Mouse (Mus musculus) left cerebral cortex, postnatal 4 days (tissue): Measurements from ENCODE around the gene Baiap2l1. TPM values are rescaled to one million over a fixed set of nuclear protein-coding genes. Genes with fewer than 3 reads are reported as not detected.
"Not testable (repeated sequence)": the region's sequence is repeated elsewhere in the genome, so short reads cannot be mapped to it uniquely, and the experiment has no call there.

ENCODE experiments used
- DNase-seq: peaks from one replicate; pipeline ENCODE4 v3.0.0-alpha.2; 2022
- intact Hi-C: fragments of 180-260 bp; cut with DNase I; formaldehyde crosslinking; loops from one replicate; pipeline ENCODE4 v1.15.1; 2025
- total RNA-seq, 2 experiments: library from RNA; stranded (reverse); gene quantifications; 2 replicates each; pipeline ENCODE4 v1.2.3; 2021

Gene Baiap2l1
- under 1 TPM; 0.24 to 0.36 TPM for total RNA-seq

DNA sequence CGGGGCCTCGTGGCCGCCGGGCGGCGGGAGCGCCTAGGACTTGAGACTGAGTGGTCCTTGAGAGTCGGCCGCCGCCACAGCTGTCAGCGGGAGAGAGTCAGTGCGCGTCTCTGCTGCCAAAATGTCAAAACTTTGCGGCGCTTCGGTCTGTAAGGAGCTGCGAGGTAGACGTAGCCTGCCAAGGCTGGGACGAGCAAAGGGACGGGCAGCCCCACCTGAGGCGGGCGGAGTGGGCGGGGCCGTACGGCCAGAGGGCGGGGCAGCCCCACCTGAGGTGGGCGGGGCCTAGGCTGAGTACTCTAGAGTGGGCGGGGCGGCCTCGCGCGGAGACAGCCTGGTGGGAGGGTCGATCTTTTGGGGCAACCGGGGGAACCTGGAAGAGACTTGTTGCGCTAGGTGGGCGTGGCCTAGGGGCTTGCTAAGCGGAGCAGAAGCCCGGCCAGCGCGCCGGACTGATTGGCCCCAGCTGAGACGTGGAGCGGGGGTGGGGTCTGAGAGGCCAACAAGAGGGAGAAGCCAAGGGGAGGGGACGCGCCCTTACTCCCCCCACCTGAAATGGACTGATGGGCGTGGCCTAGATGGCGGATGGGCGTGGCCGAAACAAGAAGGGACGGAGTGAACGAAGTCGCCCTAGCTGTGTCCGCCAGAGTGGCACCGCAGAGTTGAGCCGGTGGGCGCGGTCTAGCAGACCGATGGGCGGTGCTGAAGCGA lies at the start of gene Baiap2l1:
Gene Baiap2l1 (minus strand): TSS at position 232 of the 711 bp plus-strand sequence.
- DNase-seq, result peak; percentile 74
- intact Hi-C loops, result no loop called here

DNA sequence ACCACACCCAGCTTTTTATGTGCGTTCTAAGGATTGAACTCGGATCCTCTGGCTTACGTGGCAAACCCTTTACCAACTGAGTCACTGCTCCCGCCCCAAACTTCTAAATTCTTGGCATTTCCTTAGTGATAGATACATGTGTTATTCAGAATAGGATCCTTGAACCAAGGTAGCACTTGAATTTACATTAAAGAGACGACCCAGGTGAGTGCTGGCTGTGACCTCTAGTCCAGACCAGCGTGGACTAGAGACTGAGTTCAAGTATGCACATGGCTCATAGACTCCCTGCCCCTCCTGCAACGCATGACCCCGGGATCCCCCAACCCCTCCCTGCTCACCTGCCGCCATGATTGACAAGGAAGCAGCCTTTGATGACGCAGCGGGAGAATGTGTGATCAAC lies 48.3 kb upstream of the Baiap2l1 start:
- no peak for DNase-seq
- intact Hi-C loops, result no loop called here

GRCm38 (mm10) chr5:144400821-144401220 lies 42.9 kb upstream of the Baiap2l1 start:
- intact Hi-C loops, result no loop called here
- no peak for DNase-seq

DNA sequence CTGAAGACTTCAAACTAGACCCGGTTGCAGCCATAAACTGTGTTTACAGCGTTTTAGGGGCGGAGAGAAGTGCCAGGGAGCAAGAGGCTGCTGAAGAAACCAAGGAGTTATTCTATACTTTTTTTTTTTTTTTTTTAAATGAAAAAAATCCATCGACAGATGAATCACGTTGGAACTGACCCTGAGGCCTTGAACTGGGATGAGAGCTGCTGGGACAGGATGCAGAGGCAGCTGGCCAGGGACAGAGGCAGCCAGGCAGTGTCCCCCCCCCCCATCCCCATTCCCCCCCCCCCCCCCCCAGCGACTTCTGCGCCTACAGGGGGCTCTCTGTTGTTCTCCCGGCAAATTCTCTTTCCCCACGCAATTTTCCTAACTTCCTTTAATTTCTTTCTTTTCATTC lies 39.7 kb upstream of the Baiap2l1 start:
- DNase-seq, result no peak
- intact Hi-C loops, result no loop called here

DNA sequence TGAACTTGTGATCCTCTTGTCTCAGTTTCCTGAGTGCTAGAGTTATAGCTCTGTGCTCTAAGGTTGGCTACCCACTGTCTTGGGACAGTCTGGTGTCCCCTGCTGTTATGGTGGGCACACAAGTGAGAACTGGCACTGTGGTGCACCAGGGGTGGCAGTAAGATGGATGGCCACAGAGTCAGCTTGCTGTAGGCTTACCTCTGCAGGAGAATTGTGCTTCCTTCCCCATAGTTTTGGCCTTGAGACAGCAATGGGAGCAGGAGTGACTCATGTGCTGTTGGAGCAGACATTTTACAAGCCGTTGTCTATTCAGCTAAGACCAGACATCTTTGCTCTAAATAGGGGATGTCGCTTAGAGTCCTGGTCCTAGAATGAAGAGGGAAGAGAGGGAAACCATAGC lies 36.2 kb upstream of the Baiap2l1 start:
- no peak for DNase-seq

GRCm38 (mm10) chr5:144387851-144388250 lies 29.9 kb upstream of the Baiap2l1 start:
- DNase-seq, result peak; percentile 44
- intact Hi-C loops, result loop anchor here (2.0 kb wide), 1 partner anchor 339 kb away; no protein-coding TSS in a partner anchor

More for the DNA sequence above, 36.2 kb upstream of the Baiap2l1 start:
- intact Hi-C loops, result no loop called here

DNA sequence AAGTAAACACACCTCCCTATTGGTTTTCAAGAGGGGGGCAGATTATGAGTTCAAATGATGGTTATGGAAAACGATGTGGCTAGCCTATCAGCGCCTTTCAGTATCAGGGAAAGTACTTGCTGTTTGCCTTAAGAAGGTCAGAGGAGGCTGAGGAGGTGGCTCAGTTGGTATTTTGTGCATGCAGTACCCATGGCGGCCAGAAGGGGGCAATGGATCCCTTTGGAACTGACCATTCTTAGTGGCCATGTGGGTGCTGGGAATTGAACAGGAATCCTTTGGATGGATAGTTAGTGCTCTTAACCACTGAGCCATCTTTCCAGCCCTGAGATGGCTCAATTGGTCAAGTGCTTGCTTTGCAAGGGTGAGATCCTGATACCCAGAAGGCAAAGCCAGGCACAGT lies 26.0 kb upstream of the Baiap2l1 start:
- intact Hi-C loops, result no loop called here
- no peak for DNase-seq

- intact Hi-C loops, result no loop called here
- DNase-seq, result peak; percentile 21
Measured at GRCm38 (mm10) chr5:144381782-144382181, 23.9 kb upstream of the Baiap2l1 start.

- no peak for DNase-seq
- intact Hi-C loops, result no loop called here
Measured at GRCm38 (mm10) chr5:144380689-144381088, 22.8 kb upstream of the Baiap2l1 start.

DNA sequence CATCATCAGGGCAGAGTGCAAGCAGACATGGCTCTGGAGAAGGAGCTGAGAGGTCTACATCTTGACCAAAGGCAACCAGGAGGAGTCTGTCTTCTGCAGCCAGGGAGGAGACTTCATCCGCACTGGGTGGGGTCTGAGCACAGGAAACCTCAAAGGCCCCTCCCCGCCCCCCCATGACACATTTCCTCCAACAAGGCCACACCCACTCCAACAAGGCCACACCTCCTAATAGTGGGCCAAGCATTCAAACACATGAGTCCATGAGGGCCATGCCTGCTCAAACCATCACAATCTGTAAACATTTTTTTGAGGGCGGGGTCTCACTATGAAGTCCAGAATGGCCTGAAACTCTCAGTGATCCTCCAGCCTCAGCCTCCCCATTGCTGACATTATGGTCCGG lies 21.5 kb upstream of the Baiap2l1 start:
- intact Hi-C loops, result no loop called here
- no peak for DNase-seq

DNA sequence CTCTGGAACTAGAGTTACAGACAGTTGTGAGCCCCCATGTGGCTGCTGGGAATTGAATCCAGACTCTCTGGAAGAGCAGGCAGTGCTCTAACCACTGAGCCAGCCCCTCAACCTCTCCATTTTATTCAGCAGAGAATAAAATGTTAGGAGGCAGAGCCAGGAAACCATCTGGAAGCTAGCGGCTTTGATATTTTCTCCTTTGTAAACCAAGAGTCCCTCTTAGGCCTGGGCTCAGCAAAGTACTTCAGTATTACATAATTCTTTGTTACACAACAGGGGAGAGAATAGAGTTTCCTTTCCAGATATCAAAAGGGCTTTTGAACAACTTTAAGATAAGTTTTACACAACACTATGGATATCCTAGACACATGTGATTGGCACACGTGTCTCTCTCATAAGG lies 15.0 kb upstream of the Baiap2l1 start:
- intact Hi-C loops, result no loop called here
- no peak for DNase-seq

GRCm38 (mm10) chr5:144372177-144372576 lies 14.3 kb upstream of the Baiap2l1 start:
- intact Hi-C loops, result no loop called here
- DNase-seq, result no peak

- intact Hi-C loops, result no loop called here
- DNase-seq, result no peak
Measured at GRCm38 (mm10) chr5:144370986-144371385, 13.1 kb upstream of the Baiap2l1 start.

DNA sequence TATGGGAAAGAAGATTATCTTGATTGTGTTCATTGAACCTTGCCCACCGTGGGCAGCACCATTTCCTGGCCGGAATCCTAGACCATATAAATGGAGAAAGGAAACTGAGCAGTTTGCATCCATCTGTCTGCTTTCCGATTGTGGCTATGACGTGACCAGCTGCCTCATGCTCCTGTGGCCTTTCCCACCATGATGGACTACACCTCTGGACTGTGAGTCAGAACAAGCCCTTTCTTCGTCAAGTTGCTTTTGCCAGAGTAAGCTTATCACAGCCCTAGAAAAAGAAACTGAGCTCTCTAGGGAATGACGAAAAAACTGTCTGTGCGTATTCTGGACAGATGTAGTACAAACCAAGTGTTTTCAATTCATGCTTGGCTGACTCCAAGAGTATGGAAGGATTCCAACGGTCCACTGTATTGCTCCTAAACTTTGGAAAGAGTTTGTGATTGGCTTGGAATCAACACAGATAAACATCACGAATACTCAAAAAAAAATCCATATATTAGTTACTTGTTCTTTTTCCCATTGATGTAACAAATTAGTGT lies 10.8 kb upstream of the Baiap2l1 start:
- intact Hi-C loops, result no loop called here
- no peak for DNase-seq

DNA sequence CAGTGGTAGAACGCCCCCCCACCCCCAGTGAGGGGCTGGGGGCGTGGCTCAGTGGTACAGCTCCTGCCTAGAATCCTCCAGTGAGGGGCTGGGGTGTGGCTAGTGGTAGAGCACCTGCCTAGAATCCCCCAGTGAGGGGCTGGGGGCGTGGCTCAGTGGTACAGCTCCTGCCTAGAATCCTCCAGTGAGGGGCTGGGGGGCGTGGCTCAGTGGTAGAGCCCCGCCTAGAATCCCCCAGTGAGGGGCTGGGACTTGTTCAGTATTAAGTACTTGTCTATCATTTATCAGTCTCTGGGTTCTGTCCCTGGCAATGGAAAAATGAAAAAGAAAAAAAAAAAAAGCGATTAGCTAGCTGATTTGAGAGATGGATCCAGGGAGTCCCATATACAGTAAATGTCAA lies 8.6 kb upstream of the Baiap2l1 start:
- intact Hi-C loops, DNase-seq: not testable (repeated sequence)

GRCm38 (mm10) chr5:144364680-144365357 lies 6.9 kb upstream of the Baiap2l1 start:
- intact Hi-C loops, result no loop called here
- DNase-seq, result no peak

GRCm38 (mm10) chr5:144360346-144360745 lies 2.4 kb upstream of the Baiap2l1 start:
- intact Hi-C loops, result no loop called here

DNA sequence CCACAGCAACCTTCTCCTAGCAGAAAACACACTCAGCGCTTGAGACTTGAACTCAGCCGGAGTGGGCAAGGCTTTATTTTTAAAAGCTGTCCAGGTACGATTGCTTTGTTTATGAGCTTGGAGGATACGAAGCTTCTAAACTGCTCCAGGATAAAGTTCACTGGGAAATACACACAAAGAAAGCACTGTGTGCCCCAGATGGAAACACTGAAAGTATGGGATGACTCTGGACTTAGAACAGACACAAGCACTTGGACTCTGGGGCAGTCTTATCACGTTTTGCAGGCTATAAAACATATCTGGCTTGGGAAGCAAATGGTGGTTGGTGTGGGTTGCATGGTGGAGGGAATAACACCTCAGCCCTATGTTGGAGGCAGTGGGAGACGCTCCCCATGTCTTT lies 2.0 kb upstream of the Baiap2l1 start:
- intact Hi-C loops, result no loop called here
- no peak for DNase-seq

More at GRCm38 (mm10) chr5:144360346-144360745, 2.4 kb upstream of the Baiap2l1 start:
- peak; percentile 16 for DNase-seq

- intact Hi-C loops, result no loop called here
- no peak for DNase-seq
Measured at GRCm38 (mm10) chr5:144358592-144358917, 643 bp upstream of the Baiap2l1 start.

DNA sequence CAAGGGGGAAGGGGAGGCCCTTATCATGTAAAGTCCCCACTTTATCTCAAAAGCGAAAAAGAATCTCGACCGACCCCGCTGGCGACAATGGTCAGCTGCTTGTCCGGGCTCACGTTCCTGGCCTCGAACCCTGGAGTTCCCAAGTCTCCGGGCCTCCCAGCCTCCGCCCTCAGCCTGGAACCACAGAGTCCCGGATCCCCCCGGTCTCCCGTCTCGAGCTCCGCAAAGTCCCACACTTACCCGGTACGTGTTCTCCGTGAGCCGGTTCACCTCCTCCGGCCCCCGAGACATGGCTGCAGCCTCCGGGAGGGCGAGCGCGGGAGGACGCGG lies 396 bp downstream of the Baiap2l1 start:
- DNase-seq, result no peak
- intact Hi-C loops, result no loop called here

- no peak for DNase-seq
- intact Hi-C loops, result no loop called here
Measured at GRCm38 (mm10) chr5:144356776-144357455, 996 bp downstream of the Baiap2l1 start.
